Mouse (Mus musculus) lung, embryonic 16.5 days (tissue): ENCODE data around the gene Hoxb3. TPM values are rescaled to one million over a fixed set of nuclear protein-coding genes. Genes with fewer than 3 reads are reported as not detected.

Source experiments
- ATAC-seq: fragments of 200-750 bp; cut with Nextera tagmentation; 2 replicates; pipeline ENCODE4 v1.8.0; 2017; ENCODE audit warnings: low read depth, mild to moderate bottlenecking, moderate library complexity
- H3K27ac ChIP-seq: fragments of 300-500 bp; sonication (generic); 2 replicates; pipeline ENCODE4 v1.5.1; 2014; ENCODE audit warnings: mild to moderate bottlenecking, control low read depth, low read length
- H3K27me3 ChIP-seq: fragments of 300-500 bp; sonication (generic); 2 replicates; pipeline ENCODE4 v1.6.1; 2014; ENCODE audit warnings: low read depth, low read length, mixed read lengths; ENCODE audit not compliant: control insufficient read depth, insufficient read depth
- H3K36me3 ChIP-seq: fragments of 300-500 bp; sonication (generic); 2 replicates; pipeline ENCODE4 v1.6.1; 2014; ENCODE audit warnings: low read length; ENCODE audit not compliant: control insufficient read depth, insufficient read depth
- H3K4me1 ChIP-seq: fragments of 300-500 bp; sonication (generic); replicated peaks from 2 replicates; pipeline ENCODE4 v1.6.1; 2014; ENCODE audit warnings: low read length, mixed read lengths; ENCODE audit not compliant: control insufficient read depth, insufficient read depth
- H3K4me2 ChIP-seq: fragments of 300-500 bp; sonication (generic); 2 replicates; pipeline ENCODE4 v1.6.1; 2014; ENCODE audit warnings: low read depth, low read length, control low read depth
- H3K4me3 ChIP-seq: fragments of 300-500 bp; sonication (generic); 2 replicates; pipeline ENCODE4 v1.5.1; 2014; ENCODE audit warnings: mild to moderate bottlenecking, low read length, control low read depth
- H3K9ac ChIP-seq: fragments of 300-500 bp; sonication (generic); 2 replicates; pipeline ENCODE4 v1.6.1; 2014; ENCODE audit warnings: low read length, control low read depth
- H3K9me3 ChIP-seq: fragments of 300-500 bp; sonication (generic); 2 replicates; pipeline ENCODE4 v1.6.1; 2016; ENCODE audit warnings: low read length; ENCODE audit not compliant: control insufficient read depth
- WGBS: fragments of 180-500 bp; shearing (Covaris S2); extraction: QIAGEN DNeasy Blood & Tissue Kit; methylation state at CpG from one replicate; pipeline ENCODE4 v1.1.7; 2014; 5-methylcytosine and 5-hydroxymethylcytosine counted together
- polyA plus RNA-seq: library from polyadenylated mRNA; unstranded; fragments of >200 nt; fragmentation: Nextera tagmentation; extraction: Ambion mirVana; gene quantifications from 2 replicates; pipeline ENCODE4 v1.2.1, GENCODE M21; 2015

Gene Hoxb3
- polyA plus RNA-seq, 1 experiment from 2014 or later: 2.1 TPM

GRCm38 (mm10) chr11:96294245-96295091, 28.7 kb upstream of the Hoxb3 start:
- H3K4me1 ChIP-seq: peaks cover 3% of the 10 kb centered on the region; the same call in 1 of the 2 replicates
- no peaks in the 10 kb centered on the region for H3K36me3 ChIP-seq
- peak overlapping the region; percentile 32 for H3K4me3 ChIP-seq
- ATAC-seq: peak; percentile 55; the same call in 1 of the 2 replicates
- 2% methylated on average over 32 of the region's 32 CpGs for WGBS
- H3K4me2 ChIP-seq: peak overlapping the region; percentile 49
- no peaks in the 10 kb centered on the region for H3K9me3 ChIP-seq
- H3K27ac ChIP-seq: no peak overlapping the region
- no peak overlapping the region for H3K9ac ChIP-seq
- peaks cover 76% of the 10 kb centered on the region for H3K27me3 ChIP-seq

- Histone ChIP-seq H3K27me3 (peaks cover 76% of the 10 kb centered on the region), H3K9ac (no peak overlapping the region), H3K4me1 (peaks cover 5% of the 10 kb centered on the region; the same call in 1 of the 2 replicates), H3K27ac (no peak overlapping the region), H3K4me3 (peak overlapping the region; percentile 32), H3K4me2 (peak overlapping the region; percentile 49), H3K9me3 (no peaks in the 10 kb centered on the region), H3K36me3 (no peaks in the 10 kb centered on the region)
- WGBS: 2% methylated on average over 30 of the region's 30 CpGs
- ATAC-seq: no peak; the same call in 1 of the 2 replicates
Measured at GRCm38 (mm10) chr11:96295092-96295835, 27.9 kb upstream of the Hoxb3 start.

GRCm38 (mm10) chr11:96296997-96297396, 26.1 kb upstream of the Hoxb3 start:
- Histone ChIP-seq H3K36me3 (no peaks in the 10 kb centered on the region), H3K27ac (no peak overlapping the region), H3K9ac (no peak overlapping the region), H3K4me2 (no peak overlapping the region), H3K9me3 (no peaks in the 10 kb centered on the region), H3K27me3 (peaks cover 82% of the 10 kb centered on the region), H3K4me3 (no peak overlapping the region), H3K4me1 (peaks cover 10% of the 10 kb centered on the region; the same call in 1 of the 2 replicates)
- no peak for ATAC-seq
- 27% methylated on average over 2 of the region's 2 CpGs for WGBS

- Histone ChIP-seq H3K4me3 (no peak overlapping the region), H3K4me2 (no peak overlapping the region), H3K36me3 (no peaks in the 10 kb centered on the region), H3K9me3 (no peaks in the 10 kb centered on the region), H3K4me1 (peaks cover 10% of the 10 kb centered on the region; the same call in 1 of the 2 replicates), H3K27me3 (peaks cover 82% of the 10 kb centered on the region), H3K27ac (no peak overlapping the region), H3K9ac (no peak overlapping the region)
- WGBS: 35% methylated on average over 3 of the region's 3 CpGs
- ATAC-seq: no peak
Measured at GRCm38 (mm10) chr11:96297428-96297827, 25.7 kb upstream of the Hoxb3 start.

GRCm38 (mm10) chr11:96297968-96298635, 25.0 kb upstream of the Hoxb3 start:
- 19% methylated on average over 11 of the region's 11 CpGs for WGBS
- Histone ChIP-seq H3K36me3 (no peaks in the 10 kb centered on the region), H3K4me3 (no peak overlapping the region), H3K4me1 (peaks cover 10% of the 10 kb centered on the region; the same call in 1 of the 2 replicates), H3K4me2 (peak overlapping the region; percentile 79; the same call in 1 of the 2 replicates), H3K27me3 (peaks cover 79% of the 10 kb centered on the region), H3K27ac (no peak overlapping the region), H3K9me3 (no peaks in the 10 kb centered on the region), H3K9ac (no peak overlapping the region)
- no peak for ATAC-seq

- peak; percentile 34 for ATAC-seq
Measured at GRCm38 (mm10) chr11:96298895-96299667, 24.0 kb upstream of the Hoxb3 start.

GRCm38 (mm10) chr11:96299781-96300180, 23.3 kb upstream of the Hoxb3 start:
- no peaks in the 10 kb centered on the region for H3K9me3 ChIP-seq
- H3K9ac ChIP-seq: peak overlapping the region; percentile 77
- under 1% methylated on average over 9 of the region's 9 CpGs for WGBS
- peaks cover 10% of the 10 kb centered on the region; the same call in 1 of the 2 replicates for H3K4me1 ChIP-seq
- no peak for ATAC-seq
- H3K36me3 ChIP-seq: no peaks in the 10 kb centered on the region
- H3K4me3 ChIP-seq: peak overlapping the region; percentile 61
- H3K27ac ChIP-seq: peak overlapping the region; percentile 47
- peaks cover 77% of the 10 kb centered on the region for H3K27me3 ChIP-seq
- H3K4me2 ChIP-seq: peak overlapping the region; percentile 79

More at GRCm38 (mm10) chr11:96298895-96299667, 24.0 kb upstream of the Hoxb3 start:
- no peaks in the 10 kb centered on the region for H3K9me3 ChIP-seq
- H3K36me3 ChIP-seq: no peaks in the 10 kb centered on the region
- peaks cover 76% of the 10 kb centered on the region for H3K27me3 ChIP-seq
- H3K4me3 ChIP-seq: peak overlapping the region; percentile 61
- H3K4me2 ChIP-seq: peak overlapping the region; percentile 79
- peaks cover 10% of the 10 kb centered on the region; the same call in 1 of the 2 replicates for H3K4me1 ChIP-seq
- peak overlapping the region; percentile 77 for H3K9ac ChIP-seq
- under 1% methylated on average over 63 of the region's 66 CpGs for WGBS
- H3K27ac ChIP-seq: peak overlapping the region; percentile 68

GRCm38 (mm10) chr11:96300354-96301063, 22.6 kb upstream of the Hoxb3 start:
- H3K36me3 ChIP-seq: no peaks in the 10 kb centered on the region
- H3K27me3 ChIP-seq: peaks cover 76% of the 10 kb centered on the region
- peak overlapping the region; percentile 79 for H3K4me2 ChIP-seq
- H3K9me3 ChIP-seq: no peaks in the 10 kb centered on the region
- peak overlapping the region; percentile 47 for H3K27ac ChIP-seq
- peak overlapping the region; percentile 61 for H3K4me3 ChIP-seq
- no peak for ATAC-seq
- H3K9ac ChIP-seq: peak overlapping the region; percentile 77
- WGBS: 1% methylated on average over 35 of the region's 35 CpGs
- H3K4me1 ChIP-seq: peaks cover 8% of the 10 kb centered on the region; the same call in 1 of the 2 replicates
